Mouse (Mus musculus): Measurements from ENCODE around the gene Kank3. TPM values are rescaled to one million over a fixed set of nuclear protein-coding genes. Genes with fewer than 3 reads are reported as not detected.

Kank3 gene
- polyA plus RNA-seq, 1 experiment: 6.9 TPM

GRCm38 (mm10) chr17:33824084-33824996, 14.0 kb downstream of the Kank3 start, which contains the start of the genes Rps28 and Ndufa7:
Gene Rps28 (minus strand): TSS chr17:33824562.
Gene Ndufa7 (plus strand): TSS chr17:33824572.
- TF ChIP-seq GATA1 (IDR thresholded peaks at IDR 0.05; ENCODE audit: low read length): no peak

DNA sequence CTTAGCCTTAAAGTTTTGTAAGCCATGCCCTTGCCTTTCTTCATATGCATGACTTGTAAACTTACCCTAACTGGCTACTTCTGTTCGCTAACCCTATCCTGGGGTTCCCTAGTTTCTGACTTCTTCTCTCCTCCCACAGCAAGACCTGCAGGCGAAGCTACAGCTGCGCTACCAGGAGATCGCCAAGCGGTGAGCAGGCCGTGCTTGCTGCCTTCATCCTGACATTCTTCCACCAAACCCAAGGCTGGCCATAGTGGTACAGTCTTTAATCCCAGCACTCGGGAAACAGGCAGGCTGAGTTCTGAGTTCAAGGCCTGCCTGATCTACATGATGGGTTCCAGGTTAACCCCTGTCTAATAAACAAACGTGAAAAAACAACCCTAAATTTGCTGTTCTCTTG, 15.1 kb downstream of the Kank3 start:
- no peak for TF ChIP-seq GATA1 (IDR thresholded peaks at IDR 0.05; ENCODE audit: low read length)

DNA sequence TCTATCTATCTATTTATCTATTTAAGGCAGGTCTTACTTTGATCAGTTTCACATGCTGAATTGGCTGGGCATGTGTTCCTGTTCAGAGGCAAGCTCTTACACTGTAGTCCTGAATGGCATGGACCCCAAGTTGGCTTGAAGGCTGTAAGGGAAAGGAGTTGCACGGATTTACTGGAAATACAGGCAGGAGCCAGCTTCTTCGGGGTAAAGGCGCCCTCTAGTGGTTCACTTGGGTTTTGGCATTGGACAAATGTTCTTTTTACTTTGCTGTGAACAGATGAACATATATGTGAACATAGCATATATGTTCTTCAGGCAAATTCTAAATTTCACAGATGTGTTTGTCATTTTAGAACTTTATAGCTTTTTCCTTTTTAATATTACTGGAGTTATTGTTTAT, 16.5 kb downstream of the Kank3 start:
- no peak for TF ChIP-seq GATA1 (IDR thresholded peaks at IDR 0.05; ENCODE audit: low read length)

- no peak for TF ChIP-seq GATA1 (IDR thresholded peaks at IDR 0.05; ENCODE audit: low read length)
These were observed 18.6 kb downstream of the Kank3 start for GRCm38 (mm10) chr17:33828892-33829291.

DNA sequence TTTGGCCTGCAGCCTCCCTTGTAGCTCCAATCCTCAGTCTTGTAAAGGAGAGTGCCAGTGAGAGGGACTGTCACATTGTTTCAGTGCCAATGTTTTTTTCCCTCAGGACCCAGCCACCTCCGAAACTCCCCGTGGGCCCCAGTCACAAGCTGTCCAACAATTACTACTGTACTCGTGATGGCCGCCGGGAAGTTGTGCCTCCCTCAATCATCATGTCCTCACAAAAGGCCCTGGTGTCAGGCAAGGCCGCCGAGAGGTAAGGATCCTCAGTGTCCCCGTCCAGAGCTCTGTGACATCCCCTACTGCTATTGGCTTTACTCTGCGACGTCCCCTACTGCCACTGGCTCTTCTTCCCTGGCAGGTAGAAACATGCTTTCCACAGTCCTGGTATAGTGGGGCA, 19.2 kb downstream of the Kank3 start:
- no peak for TF ChIP-seq GATA1 (IDR thresholded peaks at IDR 0.05; ENCODE audit: low read length)

- TF ChIP-seq GATA1 (IDR thresholded peaks at IDR 0.05; ENCODE audit: low read length): no peak
These were observed 32.9 kb downstream of the Kank3 start, which contains the start of gene Cd320 for GRCm38 (mm10) chr17:33842966-33843795. Gene Cd320 (plus strand): TSS chr17:33843091.

- TF ChIP-seq GATA1 (IDR thresholded peaks at IDR 0.05; ENCODE audit: low read length): no peak
These were observed 33.9 kb downstream of the Kank3 start for GRCm38 (mm10) chr17:33844196-33844595.

DNA sequence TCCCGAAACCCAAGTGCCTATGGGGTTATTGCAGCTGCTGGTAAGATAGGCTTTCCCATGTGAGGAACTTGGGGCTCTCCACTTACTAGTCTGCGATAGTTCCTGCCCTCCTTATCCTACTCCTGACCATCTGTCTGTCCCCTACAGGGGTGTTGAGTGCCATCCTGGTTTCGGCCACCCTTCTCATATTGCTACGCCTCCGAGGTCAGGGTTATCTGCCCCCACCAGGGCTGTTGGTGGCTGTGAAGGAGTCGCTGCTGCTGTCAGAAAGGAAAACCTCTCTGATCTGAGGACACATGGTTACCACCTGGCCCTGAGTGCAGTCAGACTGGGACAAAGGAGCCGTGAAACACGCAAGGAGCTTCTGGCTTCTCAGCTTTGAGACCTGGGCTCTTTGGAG, 37.8 kb downstream of the Kank3 start:
- TF ChIP-seq GATA1 (IDR thresholded peaks at IDR 0.05; ENCODE audit: low read length): no peak

DNA sequence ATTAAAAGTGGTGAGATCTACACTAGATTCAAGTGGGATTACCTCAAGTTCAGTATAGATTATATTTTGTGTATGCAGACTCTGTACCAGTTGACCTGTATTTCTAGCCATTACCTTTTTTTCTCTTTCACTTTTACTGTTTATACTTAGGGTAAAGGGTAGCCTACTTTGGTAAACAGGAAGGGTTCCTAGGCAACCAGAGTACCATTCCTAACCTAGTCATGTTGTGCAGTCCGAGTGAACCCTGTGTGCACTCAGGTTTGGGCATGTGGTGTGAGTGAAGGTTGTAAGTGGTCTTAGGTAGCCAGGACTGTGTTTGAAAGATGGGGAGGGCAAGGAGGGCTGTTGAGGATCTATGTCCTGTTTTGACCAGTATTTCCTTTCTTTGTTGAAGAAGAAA, 41.0 kb downstream of the Kank3 start:
- TF ChIP-seq GATA1 (IDR thresholded peaks at IDR 0.05; ENCODE audit: low read length): no peak

- no peak for TF ChIP-seq GATA1 (IDR thresholded peaks at IDR 0.05; ENCODE audit: low read length)
These were observed 47.5 kb downstream of the Kank3 start for GRCm38 (mm10) chr17:33857816-33858215.

DNA sequence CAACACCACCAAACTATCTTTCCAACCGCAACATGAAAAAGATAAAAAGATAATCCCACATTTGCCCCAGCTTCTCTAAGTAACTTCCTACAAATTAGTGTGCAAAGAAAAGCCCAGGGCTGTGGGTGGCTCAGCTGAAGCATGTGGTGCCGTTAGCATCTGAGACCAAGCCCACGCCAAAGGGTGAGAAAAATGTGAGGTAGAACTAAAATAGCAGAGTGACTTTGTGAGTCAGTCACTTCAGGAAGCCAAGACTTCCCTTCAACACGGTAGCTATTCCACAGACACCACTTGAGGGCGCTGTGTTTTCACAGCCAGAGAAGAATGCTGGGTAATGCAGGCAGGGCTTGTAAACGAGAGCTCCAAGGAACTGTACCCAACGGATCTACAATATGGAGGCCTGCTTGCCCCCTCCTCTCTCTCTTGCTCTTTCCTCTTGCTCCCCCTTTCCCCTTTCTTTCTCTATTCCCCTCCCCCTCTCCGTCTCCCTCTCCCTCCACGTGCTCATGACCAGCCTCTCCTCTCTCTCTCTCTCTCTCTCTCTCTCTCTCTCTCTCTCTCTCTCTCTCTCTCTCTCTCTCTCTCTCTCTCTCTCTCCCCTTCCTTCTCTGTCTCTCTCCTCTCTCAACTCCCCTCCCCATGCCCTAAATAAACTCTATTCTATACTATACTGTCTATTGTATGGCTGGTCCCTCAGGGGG, 55.2 kb downstream of the Kank3 start:
- TF ChIP-seq GATA1 (IDR thresholded peaks at IDR 0.05; ENCODE audit: low read length): no peak

Other genes starting within 250 kb of the Kank3 start
- 134 and 140 TPM in 2 replicates for gene Zfp414, start 181.4 kb upstream of the Kank3 start, polyA plus RNA-seq (2012)
- not detected in 2 replicates for gene Pram1, start 172.5 kb upstream of the Kank3 start, polyA plus RNA-seq (2012)
- 1,122 and 1,843 TPM in 2 replicates for gene Hnrnpm, start 123.7 kb upstream of the Kank3 start, polyA plus RNA-seq (2012)
- 19.8 and 42.0 TPM in 2 replicates for gene March2, start 91.8 kb upstream of the Kank3 start, polyA plus RNA-seq (2012)
- 99.8 and 157 TPM in 2 replicates for gene Rab11b, start 50.0 kb upstream of the Kank3 start, polyA plus RNA-seq (2012)
- gene Angptl4, start 28.7 kb upstream of the Kank3 start, polyA plus RNA-seq (2012): not detected in 2 replicates
- 1,425 and 5,080 TPM in 2 replicates for gene Rps28, start 14.0 kb downstream of the Kank3 start, polyA plus RNA-seq (2012)
- 678 and 952 TPM in 2 replicates for gene Ndufa7, start 14.1 kb downstream of the Kank3 start, polyA plus RNA-seq (2012)
- 9.3 and 14.4 TPM in 2 replicates for gene Cd320, start 32.6 kb downstream of the Kank3 start, polyA plus RNA-seq (2012)
- not detected in 2 replicates for gene Gm7029, start 63.3 kb downstream of the Kank3 start, polyA plus RNA-seq (2012)
- gene Kifc1, start 80.1 kb downstream of the Kank3 start, polyA plus RNA-seq (2012): 88.1 and 95.0 TPM in 2 replicates
- not detected in 2 replicates for gene Platr17, start 94.6 kb downstream of the Kank3 start, polyA plus RNA-seq (2012)
- gene Daxx, start 98.9 kb downstream of the Kank3 start, polyA plus RNA-seq (2012): 57.5 and 59.5 TPM in 2 replicates
- 77.2 and 82.0 TPM in 2 replicates for gene Tapbp, start 105.4 kb downstream of the Kank3 start, polyA plus RNA-seq (2012)
- 49.7 and 50.9 TPM in 2 replicates for gene Zbtb22, start 105.4 kb downstream of the Kank3 start, polyA plus RNA-seq (2012)
- gene Rgl2, start 119.0 kb downstream of the Kank3 start, polyA plus RNA-seq (2012): 93.1 and 127 TPM in 2 replicates
- gene Pfdn6, start 129.8 kb downstream of the Kank3 start, polyA plus RNA-seq (2012): 358 and 374 TPM in 2 replicates
- 165 and 186 TPM in 2 replicates for gene Wdr46, start 130.1 kb downstream of the Kank3 start, polyA plus RNA-seq (2012)
- gene B3galt4, start 141.0 kb downstream of the Kank3 start, polyA plus RNA-seq (2012): 11.6 and 14.2 TPM in 2 replicates
- gene Vps52, start 145.3 kb downstream of the Kank3 start, polyA plus RNA-seq (2012): 64.7 and 68.2 TPM in 2 replicates
- gene Rps18, start 145.5 kb downstream of the Kank3 start, polyA plus RNA-seq (2012): 364 and 1,526 TPM in 2 replicates
- not detected in 2 replicates for gene H2-K1, start 189.8 kb downstream of the Kank3 start, polyA plus RNA-seq (2012)
- 56.3 and 62.8 TPM in 2 replicates for gene Ring1, start 214.2 kb downstream of the Kank3 start, polyA plus RNA-seq (2012)
- gene H2-Ke6, start 217.5 kb downstream of the Kank3 start, polyA plus RNA-seq (2012): 64.0 and 94.1 TPM in 2 replicates
- gene Slc39a7, start 221.2 kb downstream of the Kank3 start, polyA plus RNA-seq (2012): 98.4 and 100 TPM in 2 replicates
- 176 and 194 TPM in 2 replicates for gene Rxrb, start 221.3 kb downstream of the Kank3 start, polyA plus RNA-seq (2012)
- gene Col11a2, start 228.9 kb downstream of the Kank3 start, polyA plus RNA-seq (2012): 0.96 and 1.5 TPM in 2 replicates

All from G1E-ER4 (cell line).